Mouse (Mus musculus) spleen, postnatal 10 days (tissue): ENCODE data around the gene Pbrm1.
A peak's percentile ranks its signal among the peaks of the same experiment; 100 is the strongest.

ENCODE experiments used
- DNase-seq, 2 experiments: peaks; one replicate each; pipeline ENCODE4 v3.0.0; 2021 to 2022; ENCODE audit warnings: low spot score in 2 of 2

Pbrm1 gene

GRCm38 (mm10) chr14:31133023-31133665, 114.2 kb downstream of the Pbrm1 start:
- DNase-seq, result peak in 1 of 2 experiments; percentile 13

DNA sequence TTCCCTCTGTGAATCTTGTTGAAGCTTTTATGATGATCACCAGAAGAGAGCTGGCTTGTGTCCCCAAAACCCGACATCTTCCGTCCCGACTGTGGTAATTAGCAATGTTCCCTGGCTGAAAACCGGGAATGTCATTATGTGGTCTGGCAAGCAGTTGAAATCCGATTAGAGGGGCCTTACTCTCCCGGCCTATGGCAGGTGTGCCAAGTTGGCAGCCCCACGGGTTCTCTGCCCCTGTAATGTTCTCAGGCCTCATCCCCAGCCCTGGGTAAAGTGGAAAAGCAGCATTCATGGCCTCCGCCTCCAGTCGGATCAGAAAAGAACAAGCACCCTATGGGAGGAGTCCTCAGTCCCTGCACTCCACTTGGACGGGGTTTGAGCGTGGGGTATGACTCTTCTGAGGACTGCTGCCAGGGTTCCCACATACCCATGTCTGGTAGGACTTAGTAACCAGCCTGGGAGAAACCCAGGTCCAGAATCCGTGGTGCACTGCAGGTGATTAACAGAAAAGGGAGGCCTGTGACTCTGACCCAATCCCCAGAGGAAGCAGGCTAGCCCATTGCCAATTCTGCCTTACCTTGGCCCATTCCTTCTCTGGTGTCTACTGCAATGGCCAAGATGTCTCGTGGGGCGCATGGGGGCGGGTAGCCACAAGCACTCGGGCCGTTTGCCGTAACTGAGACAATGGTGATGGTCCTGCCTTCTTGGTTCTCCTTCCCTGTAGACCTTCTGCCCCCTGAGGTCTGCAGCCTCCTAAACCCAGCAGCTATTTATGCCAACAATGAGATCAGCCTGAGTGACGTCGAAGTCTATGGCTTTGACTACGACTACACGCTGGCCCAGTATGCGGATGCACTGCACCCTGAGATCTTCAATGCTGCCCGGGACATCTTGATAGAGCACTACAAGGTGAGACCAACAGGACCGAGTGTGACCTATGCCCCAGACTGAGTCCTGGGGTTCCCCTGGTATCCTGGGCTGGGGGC, 115.4 kb downstream of the Pbrm1 start:
- peak in 1 of 2 experiments; percentile 11 for DNase-seq

DNA sequence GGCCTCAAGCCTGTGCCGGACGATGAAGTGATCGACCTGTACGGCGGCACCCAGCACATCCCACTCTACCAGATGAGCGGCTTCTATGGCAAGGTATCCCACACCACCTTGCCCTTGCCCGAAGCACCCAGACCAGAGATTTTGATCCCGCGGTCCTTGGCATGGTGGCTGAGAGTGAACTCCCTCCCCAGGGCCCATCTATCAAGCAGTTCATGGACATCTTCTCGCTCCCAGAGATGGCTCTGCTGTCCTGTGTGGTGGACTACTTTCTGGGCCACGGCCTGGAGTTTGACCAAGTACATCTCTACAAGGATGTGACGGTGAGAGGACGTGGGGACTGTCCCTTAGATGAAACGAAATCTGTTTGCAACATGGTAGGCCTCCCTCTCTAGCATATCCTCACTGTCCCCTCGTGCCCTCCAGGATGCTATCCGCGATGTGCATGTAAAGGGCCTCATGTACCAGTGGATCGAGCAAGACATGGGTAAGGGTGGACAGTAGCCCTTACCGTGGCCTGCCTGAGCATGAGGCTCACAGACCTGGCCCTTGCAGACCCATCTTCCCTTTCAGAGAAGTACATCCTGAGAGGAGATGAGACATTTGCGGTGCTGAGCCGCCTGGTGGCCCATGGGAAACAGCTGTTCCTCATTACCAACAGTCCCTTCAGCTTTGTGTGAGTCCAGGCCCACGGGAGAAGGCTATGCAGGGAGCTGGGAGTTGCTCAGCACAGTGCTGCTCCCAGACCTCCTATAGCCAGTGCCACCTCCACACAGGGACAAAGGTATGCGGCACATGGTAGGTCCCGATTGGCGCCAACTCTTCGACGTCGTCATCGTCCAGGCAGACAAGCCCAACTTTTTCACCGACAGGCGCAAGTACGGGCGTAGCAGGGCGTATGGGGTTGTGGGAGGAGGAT, 116.8 kb downstream of the Pbrm1 start:
- DNase-seq, result peak in 1 of 2 experiments; percentile 12

DNA sequence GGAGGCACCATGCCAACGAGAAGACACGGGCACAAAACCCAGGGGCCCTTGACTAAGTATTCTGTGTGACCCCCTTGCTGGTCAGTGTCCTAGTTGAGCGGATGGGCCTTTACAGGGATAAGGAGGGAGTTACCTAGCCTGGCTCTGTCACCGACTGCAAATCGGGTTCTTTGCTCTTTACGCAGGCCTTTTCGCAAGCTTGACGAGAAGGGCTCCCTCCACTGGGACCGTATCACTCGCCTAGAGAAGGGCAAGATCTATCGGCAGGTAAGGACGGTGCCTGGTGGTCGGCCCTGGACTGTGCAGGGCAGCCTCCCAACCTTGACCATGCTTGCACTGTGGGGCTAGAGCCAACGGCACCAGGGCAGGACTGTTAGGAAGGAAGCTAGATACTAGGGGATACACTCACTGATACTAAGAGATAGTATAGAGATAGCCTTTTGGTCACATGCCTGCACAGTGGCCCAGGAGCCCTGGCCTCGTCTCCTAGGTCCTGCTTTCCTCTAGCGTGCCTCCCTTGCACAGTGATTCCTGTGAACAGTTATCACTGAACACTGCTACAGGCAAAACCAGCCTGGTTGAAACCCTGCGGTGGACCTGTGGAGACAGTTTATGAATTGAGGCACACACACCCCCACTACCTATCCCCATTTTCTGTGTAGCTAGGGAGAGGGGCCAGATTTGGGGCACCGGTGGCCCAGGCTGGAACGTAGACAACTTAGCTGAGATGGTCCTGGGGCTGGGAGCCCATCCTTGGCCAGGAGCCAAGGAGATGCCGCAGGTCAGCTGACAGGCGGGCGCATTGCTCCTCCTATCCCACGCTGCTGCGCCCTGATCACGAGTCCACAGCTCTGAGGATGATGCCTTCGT, 117.7 kb downstream of the Pbrm1 start:
- peak in 1 of 2 experiments; percentile 14 for DNase-seq

- DNase-seq, result no peak
Measured at GRCm38 (mm10) chr14:31137281-31137595, 118.3 kb downstream of the Pbrm1 start.

DNA sequence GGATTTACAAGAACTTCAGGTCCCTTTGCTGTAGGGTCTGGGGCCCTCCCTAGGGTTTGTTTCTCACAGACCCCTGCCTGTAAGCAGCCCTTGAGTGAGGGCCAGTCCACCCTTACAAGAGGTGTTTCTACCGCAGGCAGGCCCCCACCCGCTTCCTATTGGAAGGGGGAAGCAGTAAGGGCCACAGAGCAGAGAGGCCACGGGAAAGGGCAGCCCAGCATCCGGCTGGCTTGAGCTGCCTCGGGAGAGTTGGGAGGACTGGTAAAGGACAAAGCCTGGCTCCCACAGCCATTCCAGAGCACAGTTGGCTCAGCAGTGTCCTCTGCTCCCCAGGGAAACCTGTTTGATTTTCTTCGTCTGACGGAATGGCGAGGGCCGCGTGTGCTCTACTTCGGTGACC, 118.9 kb downstream of the Pbrm1 start:
- no peak for DNase-seq

DNA sequence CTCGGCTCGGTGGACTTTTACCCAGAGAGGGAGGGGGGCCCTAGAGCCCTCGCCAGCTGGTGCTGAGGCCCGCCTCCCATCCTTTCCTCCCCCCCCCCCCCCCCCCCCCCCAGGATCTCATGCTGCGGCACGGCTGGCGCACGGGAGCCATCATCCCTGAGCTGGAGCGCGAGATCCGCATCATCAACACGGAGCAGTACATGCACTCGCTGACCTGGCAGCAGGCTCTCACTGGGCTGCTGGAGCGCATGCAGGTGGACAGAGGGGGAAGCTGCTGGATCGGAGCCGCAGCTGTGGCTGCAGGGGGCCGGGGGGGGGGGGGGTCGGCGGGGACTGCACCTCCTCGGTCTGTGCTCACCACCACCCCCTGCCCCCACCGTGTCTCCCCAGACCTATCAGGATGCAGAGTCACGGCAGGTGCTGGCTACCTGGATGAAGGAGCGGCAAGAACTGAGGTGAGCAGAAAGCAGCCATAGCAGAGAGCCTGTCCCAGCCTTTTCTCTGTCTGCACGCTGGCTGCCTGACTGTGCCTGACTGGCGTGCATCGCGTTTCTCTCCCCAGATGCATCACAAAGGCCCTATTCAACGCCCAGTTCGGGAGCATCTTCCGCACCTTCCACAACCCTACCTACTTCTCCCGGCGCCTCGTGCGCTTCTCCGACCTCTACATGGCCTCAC, 119.4 kb downstream of the Pbrm1 start:
- no peak for DNase-seq

- no peak for DNase-seq
Measured at GRCm38 (mm10) chr14:31138897-31139429, 120.0 kb downstream of the Pbrm1 start.

GRCm38 (mm10) chr14:31139666-31140065, 120.7 kb downstream of the Pbrm1 start:
- DNase-seq, result no peak

DNA sequence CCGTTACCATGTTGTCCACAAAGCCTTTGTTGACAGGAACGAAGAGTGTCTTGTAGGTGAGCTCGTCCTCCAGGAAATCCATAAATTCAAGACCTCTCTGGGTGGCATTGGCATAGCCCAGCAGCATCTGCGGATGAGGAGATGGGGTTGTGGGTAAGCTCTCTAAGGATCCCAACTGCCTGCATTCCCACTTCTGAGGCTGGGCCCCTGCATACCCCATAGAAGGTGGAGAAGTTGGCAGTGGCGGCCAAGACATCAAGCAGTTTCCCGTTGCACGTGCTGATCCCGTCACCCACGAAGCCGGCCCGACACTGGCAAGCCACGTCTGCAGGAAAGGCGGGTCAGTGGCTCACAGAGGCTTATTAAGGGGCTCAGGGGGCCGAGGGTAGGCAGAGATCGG, 121.2 kb downstream of the Pbrm1 start:
- no peak for DNase-seq

GRCm38 (mm10) chr14:31141011-31141410, 122.1 kb downstream of the Pbrm1 start:
- no peak for DNase-seq

DNA sequence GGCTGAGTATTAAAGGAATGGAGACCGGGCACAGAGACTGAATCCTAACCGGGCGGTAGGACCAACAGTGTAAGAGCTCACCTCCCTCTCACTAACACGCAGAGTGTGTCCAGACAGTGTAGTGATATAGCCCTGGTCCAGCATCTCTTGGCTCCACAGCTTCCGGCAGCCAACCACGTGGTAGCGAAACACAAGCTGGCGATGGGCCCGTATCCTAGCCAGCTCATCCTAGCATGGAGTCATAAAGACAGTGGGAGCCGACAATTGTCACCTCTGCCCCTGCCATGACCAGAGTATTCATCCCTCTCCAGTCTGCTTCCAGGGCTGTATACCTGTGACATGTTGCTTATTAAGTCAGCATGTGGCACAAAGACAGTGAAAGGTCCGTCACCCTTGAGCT, 126.8 kb downstream of the Pbrm1 start:
- no peak for DNase-seq

- no peak for DNase-seq
Measured at GRCm38 (mm10) chr14:31160196-31161150, 141.5 kb downstream of the Pbrm1 start.

- no peak for DNase-seq
Measured at GRCm38 (mm10) chr14:31161191-31161590, 142.3 kb downstream of the Pbrm1 start.

DNA sequence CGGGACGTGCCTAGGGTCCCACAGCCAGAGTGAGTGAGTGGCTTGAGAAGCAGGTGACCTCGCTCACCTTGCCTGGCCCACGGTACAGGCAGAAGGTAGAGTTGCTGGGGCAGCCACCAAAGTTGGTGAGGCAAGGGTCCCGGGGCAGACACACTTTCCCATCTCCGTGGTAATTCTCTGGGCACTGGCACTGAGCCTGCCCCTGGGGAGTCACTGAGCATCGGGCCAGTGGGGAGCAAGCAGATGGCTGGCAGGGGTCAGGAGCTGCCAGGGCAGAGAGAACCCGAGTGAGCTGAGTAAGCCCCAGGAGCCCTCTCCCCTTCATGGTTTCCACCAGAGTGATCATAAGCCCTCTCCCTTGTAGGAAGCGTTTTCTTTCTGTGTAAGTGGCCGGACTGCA, 142.7 kb downstream of the Pbrm1 start:
- no peak for DNase-seq

DNA sequence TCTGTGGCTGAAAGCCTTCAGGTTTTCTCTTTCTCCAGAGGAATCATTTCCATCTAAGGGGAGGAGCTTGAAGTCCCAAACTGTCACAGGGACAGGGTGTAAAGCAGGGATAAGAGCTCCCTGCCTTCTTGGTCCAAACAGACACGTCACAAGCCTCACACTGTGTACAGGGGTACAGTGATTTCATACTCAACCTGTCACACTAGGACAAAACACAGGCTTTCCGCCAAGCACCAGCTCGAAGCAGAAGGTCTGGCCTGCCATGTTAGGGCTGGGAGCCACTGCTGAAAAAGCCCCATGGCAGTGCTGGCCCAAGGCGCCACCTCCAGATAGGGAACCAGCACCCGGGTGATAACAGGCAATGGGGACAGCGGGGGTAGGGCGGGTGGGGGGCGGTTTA, 145.1 kb downstream of the Pbrm1 start:
- no peak for DNase-seq

GRCm38 (mm10) chr14:31165010-31165409, 146.1 kb downstream of the Pbrm1 start:
- DNase-seq, result no peak

DNA sequence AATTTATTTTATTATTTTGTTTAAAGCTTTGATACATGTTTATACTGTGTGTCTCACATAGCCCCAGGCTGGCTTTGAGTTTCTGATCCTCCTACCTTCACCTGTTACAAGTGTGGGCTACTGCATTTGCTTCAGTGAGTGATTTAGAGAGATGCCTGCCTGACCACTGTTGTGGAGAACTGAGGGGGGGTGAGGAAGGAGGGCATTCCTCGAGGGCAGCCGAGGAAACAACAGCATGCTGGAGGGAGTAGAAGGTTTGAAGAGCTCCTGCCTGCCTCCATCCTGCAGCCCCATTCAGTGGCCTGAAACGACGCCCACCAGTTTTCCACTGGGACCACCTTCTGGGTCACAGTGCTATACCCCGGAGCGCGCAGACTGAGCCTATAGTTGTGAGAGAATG, 146.5 kb downstream of the Pbrm1 start:
- no peak for DNase-seq

- DNase-seq, result no peak
Measured at GRCm38 (mm10) chr14:31165991-31166630, 147.2 kb downstream of the Pbrm1 start.
